Mouse (Mus musculus): ENCODE measurements around the gene Doc2g. TPM values are rescaled to one million over a fixed set of nuclear protein-coding genes. Genes with fewer than 3 reads are reported as not detected.
"Not testable (repeated sequence)": the region's sequence is repeated elsewhere in the genome, so short reads cannot be mapped to it uniquely, and the experiment has no call there.

Gene Doc2g
- total RNA-seq (2021) = 10 to 100 TPM; 73.8 to 83.6 TPM
- long read RNA-seq, experiment 1, transcript Doc2g-201 (11 exons, 1,469 nt) = major isoform, 105 of 178 reads
- long read RNA-seq, experiment 1, partial matches to known transcripts = 29 of 178 reads
- long read RNA-seq, experiment 1, other reads (novel, unspliced or antisense) = 44 of 178 reads
- long read RNA-seq, experiment 2, transcript Doc2g-201 (11 exons, 1,469 nt) = major isoform, 108 of 189 reads
- long read RNA-seq, experiment 2, partial matches to known transcripts = 45 of 189 reads
- long read RNA-seq, experiment 2, other reads (novel, unspliced or antisense) = 36 of 189 reads

DNA sequence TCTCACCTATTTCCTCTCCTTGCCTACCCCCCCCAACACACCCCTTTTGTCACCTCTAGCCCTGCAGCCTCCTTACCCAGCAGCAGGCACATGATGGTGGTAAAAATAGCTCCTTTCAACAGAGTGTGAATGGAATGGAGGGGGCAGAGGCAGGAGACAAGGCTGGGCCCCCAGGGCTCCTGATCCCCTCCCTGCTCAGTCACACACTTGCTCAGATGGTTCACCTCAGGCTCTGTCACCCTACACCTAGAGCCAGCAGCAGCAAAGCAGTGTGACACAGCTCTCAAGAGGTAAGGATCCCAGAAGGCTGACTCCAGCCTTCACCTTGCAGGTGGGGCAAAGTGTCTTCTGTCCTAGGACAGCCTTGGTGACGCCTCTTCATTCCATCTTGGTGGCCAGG lies at the start of gene Doc2g:
TSS of gene Doc2g (plus strand) at position 202 of the 400 bp plus-strand sequence.
- intact Hi-C loops (cut with DNase I) = no loop called here
- no peak for DNase-seq

DNA sequence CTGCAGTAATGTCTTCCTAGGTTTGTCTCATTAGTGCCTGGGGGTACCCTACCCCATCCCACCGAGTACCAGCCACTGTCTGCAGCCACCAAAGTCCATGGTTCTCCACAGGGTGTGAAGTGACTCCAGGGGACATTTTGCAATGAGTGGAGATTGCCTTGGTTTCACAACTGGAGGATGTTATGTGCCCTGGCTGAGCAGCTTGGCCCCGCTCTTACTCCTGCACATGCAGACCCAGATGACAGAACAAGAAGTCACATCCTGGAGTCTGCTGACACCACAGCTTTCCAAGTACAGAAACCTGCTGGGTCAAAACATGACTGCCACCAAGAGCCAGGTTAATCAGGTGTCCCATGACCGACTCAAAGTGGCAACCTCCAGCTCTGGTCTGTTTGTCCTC lies 48.1 kb upstream of the Doc2g start:
- DNase-seq = no peak
- intact Hi-C loops (cut with DNase I) = no loop called here

DNA sequence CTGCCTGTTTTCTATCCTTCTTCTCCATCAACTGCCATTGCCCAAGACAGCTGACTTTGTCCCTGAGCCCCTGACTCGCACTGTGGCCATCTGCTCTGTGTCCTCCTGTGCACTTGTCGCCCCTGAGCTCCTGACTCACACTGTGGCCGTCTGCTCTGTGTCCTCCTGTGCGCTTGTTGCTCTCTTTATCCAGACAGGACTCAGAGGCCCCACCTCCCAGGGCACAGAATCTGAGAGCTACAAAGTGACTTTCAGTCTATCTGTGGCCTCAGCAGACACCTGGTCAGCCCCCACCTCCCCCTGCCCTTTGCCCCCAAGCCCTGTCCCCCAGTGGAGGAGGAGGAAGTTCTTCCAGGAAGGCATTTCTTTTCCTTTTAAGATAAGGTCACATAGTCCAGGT lies 47.3 kb upstream of the Doc2g start:
- no peak for DNase-seq
- intact Hi-C loops (cut with DNase I) = no loop called here

DNA sequence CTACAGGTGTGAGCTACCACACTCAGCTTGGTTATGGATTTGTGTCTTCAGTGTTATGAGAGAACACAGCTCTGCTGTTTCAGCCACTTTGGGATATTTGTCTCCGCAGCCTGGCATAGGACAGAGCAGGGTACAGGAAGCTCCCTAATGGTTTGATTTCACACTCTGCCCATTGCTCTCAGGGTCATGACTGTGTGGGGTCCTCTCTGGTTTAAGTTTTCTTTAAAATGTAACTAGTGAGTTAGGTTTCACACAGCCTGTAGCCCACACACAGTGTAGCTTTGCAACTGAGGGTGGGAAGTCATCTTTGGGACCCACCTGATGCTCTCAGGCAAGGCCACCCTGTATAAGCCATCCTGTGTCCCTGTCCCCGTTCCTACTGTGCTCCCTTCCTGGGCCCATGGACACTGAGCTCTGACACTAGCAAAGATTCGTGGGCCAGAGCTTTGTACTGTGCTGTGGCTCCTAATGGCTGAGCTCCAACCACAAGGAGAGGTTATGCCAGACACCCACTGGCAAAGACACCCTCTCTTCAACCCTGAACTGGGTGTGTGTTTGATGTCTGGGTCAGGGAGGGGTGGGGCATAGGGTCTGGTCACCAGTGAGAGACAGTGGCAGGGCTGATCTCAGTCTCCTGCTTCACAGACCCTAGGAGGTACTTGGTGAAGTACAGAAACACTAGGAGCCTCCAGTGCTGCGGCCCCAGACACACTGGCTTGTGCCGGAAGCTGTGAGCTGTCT lies 45.6 kb upstream of the Doc2g start:
- DNase-seq; intact Hi-C loops (cut with DNase I): not testable (repeated sequence)

DNA sequence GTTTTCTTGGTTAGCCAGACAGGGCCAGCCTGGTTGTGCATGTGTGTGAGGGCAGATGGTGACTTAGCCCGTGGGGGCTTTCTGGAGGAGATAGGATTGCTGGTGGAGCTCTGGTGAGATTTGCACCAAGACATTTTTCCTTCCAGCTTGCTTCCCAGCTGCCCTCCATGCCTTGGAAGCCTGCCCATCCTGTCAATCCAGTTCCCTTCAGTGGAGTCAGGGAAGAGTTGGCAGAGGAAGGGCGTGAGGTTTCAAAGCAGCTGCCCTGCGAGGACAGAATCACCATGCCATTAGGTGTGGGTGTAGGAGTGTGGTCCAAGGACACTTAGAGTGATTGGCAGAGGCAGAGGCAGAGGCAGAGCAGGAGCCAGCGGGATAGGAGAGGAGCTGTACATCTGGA lies 44.6 kb upstream of the Doc2g start, which contains the start of gene Aldh3b3:
TSS of gene Aldh3b3 (plus strand) at position 176 of the 400 bp plus-strand sequence.
- intact Hi-C loops (cut with DNase I) = no loop called here
- DNase-seq = no peak

DNA sequence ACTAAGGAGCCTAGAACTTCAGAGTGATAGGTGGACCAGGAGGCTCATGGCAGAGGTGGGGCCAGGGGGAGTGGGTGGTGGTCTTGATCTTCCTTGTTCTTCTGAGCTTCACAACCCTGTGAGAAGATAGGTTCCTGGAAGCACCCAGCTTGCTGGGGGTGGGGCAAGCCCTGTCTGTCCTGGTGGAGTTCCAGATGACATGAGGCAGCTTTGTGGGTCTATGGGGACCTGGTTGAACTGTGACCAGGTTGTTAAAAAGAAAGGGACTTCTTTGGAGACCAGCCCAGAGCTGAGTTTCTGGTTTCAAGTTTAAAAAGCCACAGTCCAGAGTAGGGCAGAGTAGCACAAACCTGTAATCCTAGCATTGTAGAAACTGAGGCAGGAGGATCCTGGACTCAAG lies 44.1 kb upstream of the Doc2g start:
- no peak for DNase-seq
- intact Hi-C loops (cut with DNase I) = no loop called here

DNA sequence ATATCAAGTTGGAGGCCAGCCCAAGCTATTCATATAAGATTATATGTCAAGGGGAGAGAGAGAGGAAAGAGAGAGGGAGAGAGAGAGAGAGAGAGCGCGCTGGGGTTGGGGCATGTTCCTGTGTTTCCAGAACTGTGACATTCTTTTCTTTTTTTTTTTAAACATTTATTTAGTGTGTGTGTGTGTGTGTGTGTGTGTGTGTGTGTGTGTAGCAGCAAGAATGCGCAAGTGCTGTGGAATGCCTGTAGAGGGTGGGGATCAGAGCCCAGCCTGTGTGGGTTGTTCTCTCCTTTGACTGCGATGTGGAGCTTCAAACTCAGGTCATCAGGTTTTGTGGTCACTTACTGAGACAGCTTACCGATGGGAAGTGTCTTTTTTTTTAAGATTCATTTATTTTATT lies 42.9 kb upstream of the Doc2g start:
- intact Hi-C loops (cut with DNase I) = no loop called here
- no peak for DNase-seq

DNA sequence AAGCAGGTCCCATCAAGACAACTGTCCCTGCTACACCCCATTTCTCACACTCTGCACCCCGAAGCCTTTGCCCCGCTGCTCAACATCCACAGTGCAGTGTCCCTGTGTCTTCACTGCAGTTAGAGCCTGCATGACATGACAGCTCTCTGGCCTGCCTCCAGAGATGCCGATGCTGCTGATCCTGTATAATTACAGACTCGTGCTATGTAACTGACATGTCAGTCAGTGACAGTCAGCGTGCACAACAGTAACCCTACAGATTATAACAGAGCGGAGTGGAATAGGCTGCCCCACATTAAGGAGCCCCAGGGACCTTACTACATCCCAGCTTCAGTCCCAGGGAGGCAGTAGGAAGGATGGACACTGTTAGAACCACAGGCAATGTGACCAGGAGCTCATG lies 41.3 kb upstream of the Doc2g start:
- DNase-seq; intact Hi-C loops (cut with DNase I): not testable (repeated sequence)

DNA sequence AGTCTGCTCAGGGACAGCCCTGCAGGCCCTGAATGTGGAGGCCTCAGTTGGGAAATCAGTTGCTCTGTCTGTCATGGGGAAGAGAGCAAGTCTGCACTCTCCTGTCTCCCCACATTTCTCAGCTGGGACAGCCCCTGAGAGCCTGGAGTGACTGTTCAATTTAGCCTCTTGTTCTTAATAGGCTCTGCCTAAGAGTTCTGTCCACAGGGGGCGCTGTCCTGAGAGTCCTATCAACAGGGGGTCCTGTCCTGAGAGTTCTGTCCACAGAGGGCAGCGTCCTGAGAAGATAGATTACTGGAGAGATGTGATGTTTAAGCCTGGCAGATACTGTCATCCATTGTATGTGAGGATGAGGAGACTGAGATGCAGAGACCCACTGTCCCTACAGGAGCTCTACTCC lies 40.6 kb upstream of the Doc2g start:
- peak in 1 of 2 experiments; percentile 59 for DNase-seq
- intact Hi-C loops (cut with DNase I) = no loop called here

DNA sequence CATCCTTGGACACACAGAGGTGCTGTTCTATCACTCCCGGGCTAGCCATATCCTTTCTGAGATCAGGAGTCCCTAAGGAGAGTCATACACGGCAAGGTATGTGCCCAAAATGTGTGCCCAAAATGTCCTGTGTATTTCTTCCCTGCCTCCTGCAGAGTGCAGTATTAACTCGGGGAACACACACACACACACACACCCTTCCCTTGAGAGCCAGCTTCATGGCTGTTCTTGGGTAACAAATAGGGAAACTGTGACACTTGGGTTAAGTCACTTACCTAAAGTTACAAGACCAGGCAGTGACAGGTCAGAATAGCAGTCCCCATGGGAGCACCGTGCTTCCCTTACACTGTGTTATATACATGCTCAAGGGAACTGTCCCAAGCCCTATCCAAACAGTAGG lies 39.1 kb upstream of the Doc2g start:
- intact Hi-C loops (cut with DNase I) = no loop called here
- no peak for DNase-seq

DNA sequence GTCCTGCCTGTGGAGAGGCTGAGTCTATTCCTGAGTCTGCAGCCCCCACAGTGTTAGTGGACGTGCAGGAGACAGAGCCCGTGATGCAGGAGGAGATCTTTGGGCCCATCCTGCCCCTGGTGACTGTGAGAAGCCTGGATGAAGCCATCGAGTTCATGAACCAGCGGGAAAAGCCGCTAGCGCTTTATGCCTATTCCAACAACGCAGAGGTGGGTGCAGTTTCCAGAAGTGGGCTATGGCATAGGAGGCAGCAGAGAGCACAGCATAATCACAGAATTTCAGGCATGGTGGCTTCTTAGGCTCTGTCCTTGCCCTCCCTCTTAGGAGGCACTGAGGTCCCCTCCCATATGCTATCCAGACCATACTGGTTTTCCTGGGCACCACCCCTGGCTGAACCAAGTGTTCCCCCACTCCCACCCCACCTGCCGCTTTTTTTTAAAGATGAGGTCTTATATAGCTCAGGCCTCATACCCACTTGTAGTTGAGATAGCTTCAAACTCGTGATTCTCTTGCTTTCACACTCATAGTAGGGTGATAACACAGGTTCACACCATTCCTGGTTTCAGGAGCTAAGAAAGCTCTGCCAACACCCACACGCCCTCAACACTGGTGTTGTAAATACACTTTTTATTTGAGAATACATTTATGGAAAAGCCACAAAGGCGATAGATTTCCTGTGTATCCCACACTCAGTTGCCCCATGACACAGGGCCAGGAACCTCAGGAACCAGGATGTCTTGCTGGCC lies 36.6 kb upstream of the Doc2g start:
- no peak for DNase-seq
- intact Hi-C loops (cut with DNase I) = no loop called here

DNA sequence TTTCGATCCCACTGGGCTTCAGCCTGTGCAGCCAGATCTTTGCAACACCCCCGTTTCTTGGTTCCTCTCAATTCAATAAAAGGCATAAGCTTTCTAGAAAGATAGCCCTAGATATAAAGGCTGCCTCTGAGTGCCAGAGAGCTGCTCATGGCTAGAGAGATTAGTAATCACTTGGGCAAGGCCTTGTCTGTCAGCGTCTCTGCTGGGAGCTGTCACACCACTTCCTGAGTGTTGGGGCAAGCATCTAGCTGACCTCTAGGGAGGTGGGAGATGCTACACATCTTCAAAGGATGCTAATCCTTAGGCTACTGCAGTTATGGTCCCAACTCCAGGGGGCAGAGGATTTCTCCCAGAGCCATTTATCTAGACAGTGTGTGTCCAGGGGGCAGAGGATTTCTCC lies 35.9 kb upstream of the Doc2g start:
- intact Hi-C loops (cut with DNase I) = no loop called here
- no peak for DNase-seq

DNA sequence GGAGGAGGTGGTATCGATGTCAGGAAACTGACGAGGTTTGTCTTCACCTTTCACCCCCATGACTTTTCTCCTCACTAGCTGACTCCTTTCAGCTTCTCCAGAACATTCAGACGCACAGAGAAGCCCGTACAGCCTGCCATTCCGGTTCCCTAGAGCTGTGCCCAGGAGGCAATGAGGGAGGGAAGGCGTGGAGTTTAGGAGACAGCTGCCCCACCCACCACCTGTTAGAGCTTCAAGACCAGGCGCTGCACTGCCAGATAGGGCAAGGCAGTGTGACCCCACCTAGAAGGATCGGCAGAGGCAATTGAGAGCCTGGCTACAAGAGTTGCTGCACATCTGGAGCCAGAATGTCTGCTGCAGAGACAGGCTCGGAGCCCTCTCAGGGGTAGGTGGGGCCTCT lies 30.9 kb upstream of the Doc2g start, which contains the start of gene Aldh3b2:
TSS of gene Aldh3b2 (plus strand) at position 100 of the 400 bp plus-strand sequence.
- DNase-seq = no peak
- intact Hi-C loops (cut with DNase I) = loop anchor here (2.0 kb wide), 1 partner anchor 21 kb away; no protein-coding TSS in a partner anchor

DNA sequence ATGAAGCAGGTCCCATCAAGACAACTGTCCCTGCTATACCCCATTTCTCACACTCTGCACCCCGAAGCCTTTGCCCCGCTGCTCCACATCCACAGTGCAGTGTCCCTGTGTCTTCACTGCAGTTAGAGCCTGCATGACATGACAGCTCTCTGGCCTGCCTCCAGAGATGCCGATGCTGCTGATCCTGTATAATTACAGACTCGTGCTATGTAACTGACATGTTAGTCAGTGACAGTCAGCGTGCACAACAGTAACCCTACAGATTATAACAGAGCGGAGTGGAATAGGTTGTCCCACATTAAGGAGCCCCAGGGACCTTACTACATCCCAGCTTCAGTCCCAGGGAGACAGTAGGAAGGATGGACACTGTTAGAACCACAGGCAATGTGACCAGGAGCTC lies 28.5 kb upstream of the Doc2g start:
- intact Hi-C loops (cut with DNase I); DNase-seq: not testable (repeated sequence)

DNA sequence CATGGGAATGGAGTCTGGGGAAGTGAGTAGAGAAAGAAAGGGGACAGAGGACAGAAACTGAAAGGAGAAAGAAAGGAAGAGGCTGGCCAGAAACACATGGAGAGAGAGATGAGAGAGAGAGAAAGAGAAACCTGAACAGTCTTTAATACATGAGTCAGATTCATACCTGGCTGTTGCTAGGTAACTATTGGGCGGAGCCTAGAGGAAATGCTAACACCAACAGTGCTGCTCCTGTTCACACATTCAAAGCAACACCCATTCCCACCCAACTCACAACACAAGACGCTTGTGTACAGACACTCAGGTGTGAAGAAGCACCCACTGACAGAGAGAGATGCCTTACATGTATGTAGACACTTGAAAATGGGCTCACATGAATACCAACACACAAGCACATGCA lies 27.2 kb upstream of the Doc2g start:
- intact Hi-C loops (cut with DNase I) = no loop called here
- DNase-seq = no peak

DNA sequence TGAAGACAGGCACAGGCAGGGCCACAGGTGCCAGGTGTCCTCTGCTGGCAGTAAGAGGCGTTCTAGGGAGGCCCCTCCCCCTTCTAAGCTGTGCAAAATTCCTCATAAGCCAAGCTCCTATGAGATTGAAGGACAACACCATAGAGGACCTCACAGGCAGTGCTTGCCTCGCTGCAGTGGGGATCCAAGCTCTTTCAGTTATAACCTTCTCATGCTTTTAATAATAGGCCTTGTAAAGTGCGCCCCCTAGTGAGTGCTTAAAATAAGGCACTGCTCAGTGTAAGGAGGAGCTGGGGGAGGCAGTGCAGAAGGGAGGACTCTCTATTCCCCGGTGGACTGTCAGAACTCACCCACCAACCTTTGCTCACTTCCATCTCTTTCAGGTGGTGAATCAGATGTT lies 22.8 kb upstream of the Doc2g start:
- peak; percentile 76 to 90 for DNase-seq
- intact Hi-C loops (cut with DNase I) = loop anchor here (2.0 to 5.0 kb wide), 4 partner anchors 34 to 253 kb away; partner anchors contain the start of gene Kmt5b

DNA sequence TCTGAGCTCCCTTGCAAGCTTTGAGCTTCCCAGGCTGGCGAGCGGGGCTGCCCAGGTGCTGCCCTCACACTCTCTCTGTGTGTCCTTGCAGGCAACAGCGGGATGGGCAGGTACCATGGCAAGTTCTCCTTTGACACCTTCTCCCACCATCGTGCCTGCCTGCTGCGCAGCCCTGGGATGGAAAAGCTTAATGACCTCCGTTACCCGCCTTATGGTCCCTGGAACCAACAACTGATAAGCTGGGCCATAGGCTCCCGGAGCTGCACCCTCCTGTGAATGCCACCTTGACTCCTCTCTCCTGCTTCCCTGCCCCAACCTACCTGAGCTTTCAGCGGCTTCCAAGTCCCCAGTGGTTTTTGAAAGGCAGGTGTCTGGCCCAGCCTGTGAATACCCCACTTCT lies 22.2 kb upstream of the Doc2g start:
- no peak for DNase-seq
- intact Hi-C loops (cut with DNase I) = loop anchor here (2.0 to 5.0 kb wide), 4 partner anchors 34 to 254 kb away; partner anchors contain the start of gene Kmt5b

DNA sequence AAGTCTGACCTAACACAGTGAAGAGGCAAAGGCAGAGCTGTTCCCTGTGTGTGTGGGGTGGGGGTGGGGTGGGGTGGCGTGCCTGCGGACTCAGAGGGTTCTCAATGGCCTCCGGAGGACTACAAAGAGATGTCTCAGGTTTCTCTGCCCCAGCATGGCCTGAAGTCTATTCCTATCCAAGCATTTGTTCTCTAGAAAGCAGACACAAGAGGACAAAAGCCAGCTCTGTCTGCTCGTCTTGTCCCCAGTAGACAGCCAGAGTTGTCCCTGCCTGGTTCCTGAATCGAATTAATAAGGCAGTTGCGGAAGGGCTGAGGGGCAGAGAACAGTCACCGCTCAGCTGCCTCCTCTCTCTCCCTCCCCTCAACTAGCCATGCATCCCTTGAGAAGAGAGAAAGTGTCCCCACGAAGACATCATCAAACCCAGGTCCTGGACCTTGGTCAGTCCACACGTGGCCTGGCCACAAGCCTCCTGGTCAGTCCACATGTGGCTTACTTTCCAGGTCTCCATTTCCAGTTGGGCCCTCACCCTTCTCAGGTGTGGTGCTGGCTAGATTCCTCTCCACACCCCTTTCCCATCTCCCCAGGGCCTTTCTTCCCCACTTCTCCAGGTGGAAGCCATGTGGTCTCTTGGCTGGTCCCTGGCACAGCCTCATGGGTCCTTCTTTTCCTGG lies 19.4 kb upstream of the Doc2g start:
- intact Hi-C loops (cut with DNase I) = loop anchor here (5.0 kb wide), 3 partner anchors 96 to 256 kb away; partner anchors contain the start of gene Kmt5b

DNA sequence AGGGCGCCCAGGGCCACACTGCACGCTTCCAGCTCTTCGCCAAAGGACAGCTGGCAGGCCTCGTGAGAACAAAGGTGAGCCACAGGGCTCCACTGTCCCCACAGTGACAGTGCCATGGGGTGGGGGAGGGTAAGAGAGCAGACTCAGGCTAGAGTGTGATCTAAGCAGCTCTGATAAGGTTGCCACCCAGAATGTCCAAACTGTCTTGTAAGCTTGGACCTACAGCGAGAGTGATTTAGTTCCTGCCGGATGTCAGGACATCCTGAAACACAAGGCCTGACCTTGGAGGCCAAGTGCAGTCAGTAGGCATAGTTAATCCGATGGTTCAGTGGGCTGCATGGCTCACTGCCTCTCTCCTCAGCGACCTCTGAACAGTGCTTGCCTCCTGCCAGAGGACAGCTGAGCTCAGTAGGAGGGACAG lies 17.8 kb upstream of the Doc2g start:
- intact Hi-C loops (cut with DNase I) = no loop called here
- peak; percentile 45 to 60 for DNase-seq

More for the DNA sequence above, 19.4 kb upstream of the Doc2g start:
- no peak for DNase-seq

DNA sequence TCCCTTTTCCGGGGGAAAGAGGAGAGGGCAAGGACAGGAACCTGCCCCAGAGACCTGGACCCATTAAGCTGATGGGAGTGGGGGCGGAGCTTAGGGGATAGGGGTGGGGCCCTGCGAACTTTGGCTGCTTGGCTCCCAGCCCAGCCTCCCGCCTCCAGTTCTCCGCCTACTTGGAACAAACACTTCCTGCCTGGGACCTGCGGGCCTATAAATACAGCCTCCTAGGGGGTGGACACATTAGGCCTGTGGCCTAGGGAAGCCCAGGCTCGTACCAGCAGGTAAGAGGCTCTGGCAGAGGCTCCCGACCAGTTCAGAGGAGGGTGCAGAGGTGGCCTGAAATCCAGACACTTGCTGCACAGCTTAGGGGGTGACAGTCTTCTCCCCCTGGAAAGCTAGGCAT lies 16.8 kb upstream of the Doc2g start, which contains the start of gene Acy3:
TSS of gene Acy3 (plus strand) at position 237 of the 400 bp plus-strand sequence.
- intact Hi-C loops (cut with DNase I) = no loop called here
- DNase-seq = peak; percentile 88 to 91
